Mouse (Mus musculus): ENCODE results near the gene Plp2.

The Plp2 gene

DNA sequence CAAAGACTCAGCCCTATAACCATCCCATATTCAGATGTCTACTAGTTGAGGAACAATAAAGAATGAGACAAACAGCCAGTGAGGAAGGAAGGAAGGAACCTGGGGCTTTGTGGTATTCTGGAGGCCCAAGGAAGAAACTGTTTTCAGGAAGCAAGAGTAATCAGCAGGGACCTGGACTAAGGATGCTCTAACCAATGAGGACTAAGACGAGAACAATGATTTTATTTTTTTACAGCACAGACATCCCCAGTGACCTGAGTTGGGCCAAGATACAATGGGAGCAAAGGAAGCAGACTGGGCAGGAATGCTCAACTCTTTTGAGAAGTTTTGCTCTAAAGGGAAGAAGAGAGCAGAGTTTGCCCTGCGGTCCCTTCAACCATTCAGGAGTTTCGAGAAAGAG, 8.3 kb downstream of the Plp2 start:
- no peak for DNase-seq (ENCODE audit: low read depth, low spot score)

DNA sequence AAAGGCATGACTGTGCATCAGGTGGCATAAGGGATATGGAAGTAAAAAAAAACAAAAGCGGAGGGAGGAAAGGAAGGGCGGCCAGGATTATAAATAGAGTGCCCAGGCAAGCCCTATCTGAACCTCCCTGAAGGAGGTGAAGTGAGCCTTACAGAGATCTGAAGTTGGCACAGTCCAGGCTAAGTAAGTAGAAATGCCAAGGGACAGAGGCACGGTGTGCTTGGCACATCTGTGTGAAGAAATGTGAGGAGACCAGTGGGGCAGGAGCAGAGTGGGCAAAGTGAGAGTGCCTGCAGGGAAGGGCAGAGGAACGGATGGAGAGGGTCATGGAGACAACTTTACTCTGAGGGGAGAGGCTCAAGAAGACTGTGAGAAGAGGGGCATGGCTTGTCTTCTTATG, 10.1 kb downstream of the Plp2 start:
- DNase-seq (ENCODE audit: low read depth, low spot score) = no peak

DNA sequence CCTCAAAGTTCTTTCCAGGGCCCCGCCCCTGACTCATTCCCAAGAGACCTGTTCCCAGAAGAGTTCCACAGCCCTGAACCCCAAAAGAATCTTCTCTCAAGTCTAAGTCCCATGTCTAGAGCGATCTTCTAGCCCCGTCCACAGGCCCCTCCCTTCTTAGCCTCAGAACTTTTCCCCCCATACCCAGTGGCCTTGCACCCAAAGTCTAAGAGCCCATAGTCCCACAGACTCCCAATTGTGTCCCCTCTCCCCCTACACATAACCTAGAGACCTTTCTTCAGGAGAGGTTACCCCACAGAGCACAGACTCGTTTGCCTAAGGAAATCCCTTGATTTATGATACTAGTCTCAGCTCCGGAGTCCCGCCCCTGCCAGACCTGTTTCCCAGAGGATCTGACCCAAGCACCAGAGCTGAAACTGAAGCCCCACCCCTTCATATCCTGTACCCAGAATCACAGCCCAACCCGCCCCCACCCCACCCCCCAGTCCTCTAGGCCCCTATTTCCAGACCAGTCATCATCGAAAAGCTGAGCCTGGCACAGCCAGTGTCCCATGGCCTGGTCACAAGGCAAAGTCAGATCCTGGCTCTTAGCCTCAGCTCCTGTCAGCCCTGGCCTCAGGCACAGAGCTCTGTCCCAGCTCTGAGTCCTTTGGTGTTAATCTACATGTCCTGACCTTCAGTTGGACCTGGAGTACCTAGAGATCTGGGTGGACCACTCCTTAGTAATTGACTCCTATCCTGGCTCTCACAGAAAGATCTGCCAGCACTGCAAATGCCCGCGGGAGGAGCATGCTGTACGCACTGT, 12.2 kb downstream of the Plp2 start:
- DNase-seq (ENCODE audit: low read depth, low spot score) = no peak

DNA sequence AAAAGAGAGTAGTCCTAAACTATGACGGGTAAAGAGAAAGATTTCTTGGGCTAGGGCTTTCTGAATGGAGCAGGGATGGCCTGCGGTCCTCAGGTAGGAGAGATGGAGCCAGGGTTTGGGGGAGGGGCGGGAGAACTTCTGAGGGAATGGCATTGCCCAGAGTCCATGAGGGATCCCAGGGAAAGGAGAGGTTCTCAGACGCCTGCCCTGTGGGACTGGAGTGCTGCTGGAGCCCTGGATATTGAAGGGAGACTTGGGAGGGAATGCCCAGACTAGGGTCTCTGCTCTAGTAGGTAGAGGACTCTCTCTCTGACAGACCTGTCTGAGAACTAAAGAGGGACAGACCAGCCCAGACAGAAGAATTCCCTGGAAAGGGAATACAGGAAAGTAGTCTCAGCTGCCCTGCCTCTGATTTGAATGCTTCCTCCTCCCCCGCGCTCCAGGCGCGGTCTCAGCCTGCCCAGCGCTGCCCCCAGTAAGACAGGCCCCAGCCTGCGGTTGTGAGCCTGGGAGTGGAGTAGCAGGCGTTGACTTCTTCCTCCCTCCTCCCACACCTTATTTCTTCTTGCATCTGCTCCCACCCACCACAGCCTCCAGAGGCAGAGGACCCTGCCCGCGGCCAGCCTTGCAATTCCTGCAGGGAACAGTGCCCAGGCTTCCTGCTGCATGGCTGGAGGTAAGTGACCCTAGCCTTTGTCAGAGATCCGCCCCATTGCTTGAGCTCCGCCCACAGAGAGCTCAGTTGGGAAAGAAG, 13.0 kb downstream of the Plp2 start:
- no peak for DNase-seq (ENCODE audit: low read depth, low spot score)

DNA sequence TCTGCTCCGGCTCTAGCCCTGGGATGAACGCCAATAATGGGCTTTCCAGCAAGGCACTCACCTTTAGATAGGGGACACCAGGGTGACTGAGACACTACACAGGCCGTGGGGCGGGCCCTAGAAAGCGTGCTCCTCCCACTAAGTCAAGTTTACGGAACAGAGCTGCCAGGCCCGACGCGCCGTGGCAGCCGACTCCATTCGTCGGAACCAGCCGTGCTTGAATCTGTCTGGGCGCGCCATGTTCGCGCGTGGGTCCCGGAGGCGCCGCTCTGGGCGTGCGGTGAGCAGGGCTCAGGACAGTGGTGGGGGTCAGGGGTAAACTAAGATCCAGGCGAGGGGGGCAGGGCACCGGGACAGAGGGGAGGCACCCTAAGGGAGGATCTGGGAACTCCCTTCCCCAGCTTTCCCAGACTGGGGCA, 14.0 kb downstream of the Plp2 start, which contains the start of gene Prickle3:
Gene Prickle3, plus strand, starts transcription at position 40 of the 419 bp plus-strand sequence.
- no peak for DNase-seq (ENCODE audit: low read depth, low spot score)

DNA sequence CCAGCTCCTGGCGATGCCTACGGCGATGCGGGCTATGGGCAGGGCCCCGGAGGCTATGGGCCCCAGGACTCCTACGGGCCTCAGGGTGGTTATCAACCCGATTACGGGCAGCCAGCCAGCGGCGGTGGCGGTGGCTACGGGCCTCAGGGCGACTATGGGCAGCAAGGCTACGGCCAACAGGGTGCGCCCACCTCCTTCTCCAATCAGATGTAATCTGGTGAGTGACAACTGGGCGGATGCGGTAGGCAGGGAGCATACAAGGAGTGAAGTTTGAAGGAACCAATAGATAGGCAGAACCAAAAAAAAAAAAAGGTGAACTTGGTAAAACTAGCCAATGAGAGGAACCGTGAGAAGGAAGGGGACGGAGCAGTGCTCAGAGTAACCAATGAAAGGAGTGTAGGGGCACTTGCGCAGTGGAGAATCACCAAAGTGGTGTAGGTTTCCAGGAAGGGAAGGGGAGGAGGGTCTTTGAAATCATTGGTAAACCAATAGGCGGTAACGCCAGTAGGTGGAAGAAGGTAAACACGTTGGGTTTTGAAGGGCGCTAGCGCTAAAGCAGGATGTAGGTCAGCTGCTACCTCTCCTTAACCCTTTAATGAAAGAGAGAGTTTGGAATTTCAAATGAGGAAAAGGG, 22.4 kb downstream of the Plp2 start:
- peak; percentile 85 for DNase-seq (ENCODE audit: low read depth, low spot score)

DNA sequence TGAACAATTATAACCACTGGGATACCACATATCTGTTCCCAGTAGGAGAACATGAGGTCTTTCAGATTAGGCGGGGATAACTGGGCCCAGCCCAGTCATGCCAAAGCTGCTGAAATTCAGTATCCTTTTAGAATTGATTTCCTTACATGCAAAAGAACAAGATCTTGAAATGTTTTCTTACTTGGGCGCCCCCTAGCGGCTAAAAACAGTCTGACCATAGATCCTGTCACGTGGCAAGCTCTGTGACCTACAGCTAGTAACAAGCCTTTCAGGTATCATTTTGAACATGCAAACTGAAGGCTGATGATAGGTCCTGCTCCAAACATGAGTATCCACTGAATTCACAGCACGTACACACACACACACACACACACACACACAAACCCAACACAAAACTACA, 25.8 kb downstream of the Plp2 start:
- DNase-seq (ENCODE audit: low read depth, low spot score) = no peak

DNA sequence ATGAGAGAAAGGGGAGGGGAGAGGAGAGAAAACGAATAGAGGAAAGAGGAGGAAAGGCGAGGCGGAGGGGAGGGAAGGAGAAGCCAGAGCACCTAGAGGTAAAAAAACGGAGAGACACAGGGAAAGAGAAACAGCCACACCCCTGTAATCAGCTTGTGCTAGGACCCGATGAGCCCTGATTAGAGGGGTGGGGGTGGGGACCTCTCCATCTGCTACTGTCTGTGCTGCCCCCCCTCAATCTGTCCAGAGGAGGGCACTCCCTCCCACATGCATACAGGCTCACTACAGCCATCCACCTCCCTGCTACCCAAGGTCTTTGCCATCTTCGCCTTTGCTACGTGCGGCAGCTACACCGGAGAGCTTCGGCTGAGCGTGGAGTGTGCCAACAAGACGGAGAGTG, 30.4 kb downstream of the Plp2 start:
- no peak for DNase-seq (ENCODE audit: low read depth, low spot score)

DNA sequence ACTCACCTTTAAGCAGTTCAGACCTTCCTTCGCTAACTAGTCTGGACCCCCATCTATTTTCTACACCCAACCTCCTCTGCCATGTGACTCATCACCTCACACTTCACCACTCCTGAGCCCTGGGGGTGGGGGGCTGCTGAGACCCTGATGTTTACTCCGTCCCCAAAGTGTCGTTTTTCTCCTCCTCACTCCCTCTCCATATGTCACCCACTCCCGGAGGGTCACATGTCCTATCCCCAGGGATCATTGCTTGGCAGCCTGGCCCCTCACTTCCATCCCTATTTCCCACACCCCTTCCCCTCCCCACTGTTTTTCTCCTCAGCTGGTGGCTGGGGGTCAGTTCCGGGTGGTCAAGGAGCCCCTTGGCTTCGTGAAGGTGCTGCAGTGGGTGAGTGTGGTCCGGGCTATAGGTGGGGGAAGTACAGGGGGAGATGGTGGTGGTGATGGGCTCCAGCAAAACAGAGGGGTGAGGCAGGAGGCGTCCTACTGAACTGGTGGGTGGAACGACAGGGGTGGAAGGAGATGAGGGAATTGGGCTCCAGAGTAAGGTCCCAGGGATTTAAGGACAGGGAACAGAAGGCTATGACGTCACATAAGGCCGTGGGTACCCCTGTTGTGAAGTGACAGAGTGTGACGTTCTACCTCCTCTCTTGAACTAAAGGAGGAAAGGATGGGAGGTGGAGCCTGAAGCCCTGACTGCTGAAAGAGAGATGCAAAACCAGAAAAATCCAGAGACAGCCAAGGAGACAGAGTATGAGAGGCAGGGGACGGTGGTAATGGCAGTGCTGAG, 31.5 kb downstream of the Plp2 start:
- DNase-seq (ENCODE audit: low read depth, low spot score) = no peak

DNA sequence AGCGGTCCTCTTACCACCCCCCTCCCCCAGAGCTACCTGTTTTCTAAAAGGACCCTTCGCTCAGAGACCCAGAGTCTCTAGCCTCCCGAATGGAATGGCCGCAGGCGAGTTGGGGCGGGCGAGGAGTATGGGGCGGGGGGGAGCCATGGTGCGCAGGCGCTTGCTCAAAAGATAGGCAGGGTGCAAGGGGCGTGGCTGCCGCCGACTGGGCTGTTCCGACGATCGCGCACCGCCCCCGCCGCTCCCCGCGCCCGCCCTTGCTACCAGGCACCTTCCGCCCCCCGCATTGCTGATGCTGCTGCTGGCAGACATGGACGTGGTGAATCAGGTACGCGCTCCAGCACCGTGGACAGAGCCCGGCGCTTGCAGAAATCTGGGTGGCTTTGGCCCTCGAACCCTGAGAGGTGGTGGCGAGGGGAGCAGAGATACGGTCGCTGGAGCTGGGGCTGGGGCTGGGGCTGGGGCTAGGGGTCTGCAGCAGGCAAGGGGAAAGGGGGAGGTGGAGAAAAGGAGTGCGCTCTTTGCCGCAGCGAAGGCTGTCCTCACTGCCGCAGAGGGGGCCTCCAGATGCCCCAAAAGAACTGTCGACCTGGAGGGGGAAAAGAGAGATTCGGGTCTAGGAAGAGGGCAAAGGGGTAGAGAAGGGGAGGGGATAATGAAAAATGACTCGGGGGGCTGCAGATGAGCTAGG, 32.6 kb downstream of the Plp2 start, which contains the start of gene Syp:
Gene Syp, plus strand, starts transcription at position 71 of the 691 bp plus-strand sequence.
- peak; percentile 51 for DNase-seq (ENCODE audit: low read depth, low spot score)

DNA sequence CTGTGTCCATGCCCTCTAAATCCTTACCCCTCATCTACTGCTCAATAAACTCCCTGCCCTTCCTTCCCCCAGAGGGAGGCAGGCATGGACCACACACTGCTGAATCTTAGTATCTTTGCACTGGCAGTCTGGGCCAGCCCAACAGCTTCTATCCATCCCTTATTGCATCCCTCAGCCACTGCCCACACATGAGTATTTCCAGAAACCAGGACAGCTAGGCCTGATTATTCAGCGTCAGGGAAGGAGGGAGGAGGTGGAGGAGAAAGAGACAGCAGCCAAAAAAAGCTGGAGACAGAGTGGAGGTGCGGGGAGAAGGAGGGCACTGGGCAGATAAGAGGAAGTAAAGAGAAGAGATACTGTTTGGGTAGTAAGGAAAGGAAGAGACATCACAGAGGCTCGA, 36.1 kb downstream of the Plp2 start:
- DNase-seq (ENCODE audit: low read depth, low spot score) = no peak

DNA sequence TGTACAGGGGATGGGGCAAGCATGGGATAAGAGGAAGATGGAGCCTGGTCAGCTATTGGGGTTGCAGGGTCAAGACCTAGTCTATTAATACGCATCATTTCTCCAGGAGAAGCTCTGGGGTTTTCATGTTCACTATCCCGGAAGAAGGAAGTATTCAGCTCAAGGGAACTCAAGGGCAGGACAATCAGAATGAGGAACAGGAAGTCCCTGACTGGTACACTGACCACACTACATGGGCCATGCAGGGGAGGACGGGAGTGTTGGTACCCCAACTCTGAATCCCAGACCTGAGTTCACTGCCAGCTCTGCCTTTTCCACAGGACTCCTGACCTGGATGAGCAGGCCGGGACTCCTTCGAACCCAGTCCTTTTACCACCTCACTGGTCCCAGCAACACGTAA, 38.6 kb downstream of the Plp2 start:
- no peak for DNase-seq (ENCODE audit: low read depth, low spot score)

Measured in brain, embryonic 18.5 days (tissue).